Mouse (Mus musculus) midbrain, postnatal 0 days (tissue): ENCODE results near the gene Rab20. TPM values are rescaled to one million over a fixed set of nuclear protein-coding genes. Genes with fewer than 3 reads are reported as not detected.

Source experiments
- ATAC-seq: fragments of 200-750 bp; cut with Nextera tagmentation; 2 replicates; pipeline ENCODE4 v1.8.0; 2017; ENCODE audit warnings: moderate number of reproducible peaks, mild to moderate bottlenecking, moderate TSS enrichment, moderate library complexity; ENCODE audit not compliant: low FRiP score
- DNase-seq: peaks from one replicate; pipeline ENCODE4 v3.0.0-alpha.2; 2015; ENCODE audit warnings: low spot score
- H3K27ac ChIP-seq: fragments of 300-500 bp; sonication (generic); 2 replicates; pipeline ENCODE4 v1.5.1; 2014; ENCODE audit warnings: low read depth, mild to moderate bottlenecking, low read length, mixed read lengths
- H3K27me3 ChIP-seq: fragments of 300-500 bp; sonication (generic); 2 replicates; pipeline ENCODE4 v1.6.1; 2014; ENCODE audit warnings: low read length, control low read depth, mixed read lengths; ENCODE audit not compliant: insufficient read depth
- H3K36me3 ChIP-seq: fragments of 300-500 bp; sonication (generic); 2 replicates; pipeline ENCODE4 v1.6.1; 2014; ENCODE audit warnings: low read length, control low read depth, mixed read lengths; ENCODE audit not compliant: insufficient read depth
- H3K4me1 ChIP-seq: fragments of 300-500 bp; sonication (generic); 2 replicates; pipeline ENCODE4 v1.6.1; 2014; ENCODE audit warnings: mild to moderate bottlenecking, control low read depth, antibody characterized with exemption, low read length, mixed read lengths; ENCODE audit not compliant: insufficient read depth
- H3K4me2 ChIP-seq: fragments of 300-500 bp; sonication (generic); 2 replicates; pipeline ENCODE4 v1.6.1; 2014; ENCODE audit warnings: low read depth, mild to moderate bottlenecking, low read length, mixed read lengths; ENCODE audit not compliant: poor library complexity, severe bottlenecking
- H3K4me3 ChIP-seq: fragments of 300-500 bp; sonication (generic); 2 replicates; pipeline ENCODE4 v1.5.1; 2014; ENCODE audit warnings: low read depth, mild to moderate bottlenecking, low read length, moderate library complexity
- H3K9ac ChIP-seq: fragments of 300-500 bp; sonication (generic); replicated peaks from 2 replicates; pipeline ENCODE4 v1.6.1; 2014; ENCODE audit warnings: mild to moderate bottlenecking, low read length, moderate library complexity, mixed read lengths; ENCODE audit not compliant: poor library complexity, severe bottlenecking
- H3K9me3 ChIP-seq: fragments of 300-500 bp; sonication (generic); 2 replicates; pipeline ENCODE4 v1.6.1; 2016; ENCODE audit warnings: low read length, control low read depth
- CTCF ChIP-seq: IDR thresholded peaks from 2 replicates; pipeline ENCODE4 v1.5.1; 2016; ENCODE audit warnings: antibody characterized with exemption, mild to moderate bottlenecking
- WGBS: fragments of 180-500 bp; shearing (Covaris S2); extraction: QIAGEN DNeasy Blood & Tissue Kit; methylation state at CpG from one replicate; pipeline ENCODE4 v1.1.7; 2014; 5-methylcytosine and 5-hydroxymethylcytosine counted together
- polyA plus RNA-seq: library from polyadenylated mRNA; unstranded; fragments of >200 nt; fragmentation: Nextera tagmentation; extraction: Ambion mirVana; gene quantifications from 2 replicates; pipeline ENCODE4 v1.2.1, GENCODE M21; 2015
- total RNA-seq: library from RNA; depleted of rRNA; stranded (reverse); fragments of >200 nt; gene quantifications from 2 replicates; pipeline ENCODE4 v1.2.3, GENCODE M21; 2014

The Rab20 gene
- total and polyA plus RNA-seq, 2 experiments from 2014 or later, result 0.60 to 0.72 TPM

- TF ChIP-seq CTCF, result no peak
- H3K27ac ChIP-seq, result no peak overlapping the region
- H3K27me3 ChIP-seq, result peaks cover 7% of the 10 kb centered on the region
- no peaks in the 10 kb centered on the region for H3K4me1 ChIP-seq
- 82% methylated on average over 4 of the region's 4 CpGs for WGBS
- H3K9ac ChIP-seq, result no peak overlapping the region
- no peak for DNase-seq
- H3K36me3 ChIP-seq, result no peaks in the 10 kb centered on the region
- H3K4me2 ChIP-seq, result no peak overlapping the region
- no peak for ATAC-seq
- no peaks in the 10 kb centered on the region for H3K9me3 ChIP-seq
- no peak overlapping the region for H3K4me3 ChIP-seq
Observed at GRCm38 (mm10) chr8:11487229-11487628, 8.7 kb upstream of the Rab20 start.

GRCm38 (mm10) chr8:11486142-11486541, 7.6 kb upstream of the Rab20 start:
- ATAC-seq (0 out of 2 replicates have a peak, but pooled peaks have one; percentile 23), DNase-seq (peak; percentile 77)
- Histone ChIP-seq H3K9me3 (no peaks in the 10 kb centered on the region), H3K9ac (no peak overlapping the region), H3K27me3 (peaks cover 7% of the 10 kb centered on the region), H3K4me2 (no peak overlapping the region), H3K36me3 (no peaks in the 10 kb centered on the region), H3K4me1 (no peaks in the 10 kb centered on the region), H3K4me3 (no peak overlapping the region), H3K27ac (no peak overlapping the region)
- 26% methylated on average over 7 of the region's 7 CpGs for WGBS
- TF ChIP-seq CTCF, result peak; percentile 91

GRCm38 (mm10) chr8:11482537-11482936, 4.0 kb upstream of the Rab20 start:
- Histone ChIP-seq H3K36me3 (no peaks in the 10 kb centered on the region), H3K9me3 (no peaks in the 10 kb centered on the region), H3K4me2 (no peak overlapping the region), H3K27me3 (peaks cover 33% of the 10 kb centered on the region), H3K27ac (no peak overlapping the region), H3K4me1 (peaks cover 10% of the 10 kb centered on the region; the same call in 1 of the 2 replicates), H3K4me3 (no peak overlapping the region), H3K9ac (no peak overlapping the region)
- ATAC-seq (no peak), DNase-seq (no peak)
- TF ChIP-seq CTCF, result no peak
- WGBS, result 80% methylated on average over 3 of the region's 3 CpGs

- DNase-seq, result no peak
- Histone ChIP-seq H3K4me3 (no peak overlapping the region), H3K9me3 (no peaks in the 10 kb centered on the region), H3K27me3 (peaks cover 35% of the 10 kb centered on the region), H3K36me3 (no peaks in the 10 kb centered on the region), H3K4me1 (peaks cover 10% of the 10 kb centered on the region; the same call in 1 of the 2 replicates), H3K27ac (no peak overlapping the region), H3K9ac (no peak overlapping the region), H3K4me2 (no peak overlapping the region)
- ATAC-seq, result no peak
- no peak for TF ChIP-seq CTCF
- WGBS, result 65% methylated on average over 3 of the region's 3 CpGs
Observed at GRCm38 (mm10) chr8:11481876-11482275, 3.4 kb upstream of the Rab20 start.

- Histone ChIP-seq H3K4me2 (no peak overlapping the region), H3K4me3 (no peak overlapping the region), H3K36me3 (no peaks in the 10 kb centered on the region), H3K4me1 (peaks cover 10% of the 10 kb centered on the region; the same call in 1 of the 2 replicates), H3K9ac (no peak overlapping the region), H3K9me3 (no peaks in the 10 kb centered on the region), H3K27ac (no peak overlapping the region), H3K27me3 (peaks cover 49% of the 10 kb centered on the region)
- DNase-seq, result no peak
- no peak for ATAC-seq
- WGBS, result 11% methylated on average over 14 of the region's 14 CpGs
- TF ChIP-seq CTCF, result no peak
Observed at GRCm38 (mm10) chr8:11479591-11479990, 1.1 kb upstream of the Rab20 start.

- TF ChIP-seq CTCF, result no peak
- 5% methylated on average over 22 of the region's 23 CpGs for WGBS
- Histone ChIP-seq H3K9me3 (no peaks in the 10 kb centered on the region), H3K36me3 (no peaks in the 10 kb centered on the region), H3K27ac (no peak overlapping the region), H3K9ac (no peak overlapping the region), H3K4me1 (peaks cover 10% of the 10 kb centered on the region; the same call in 1 of the 2 replicates), H3K27me3 (peaks cover 52% of the 10 kb centered on the region), H3K4me2 (peak overlapping the region; percentile 92), H3K4me3 (peak overlapping the region; percentile 46)
- ATAC-seq (no peak), DNase-seq (no peak)
Observed at GRCm38 (mm10) chr8:11478807-11479527, 457 bp upstream of the Rab20 start.
